Mouse (Mus musculus) forebrain, embryonic 15.5 days (tissue): ENCODE measurements around the gene Ccdc162. TPM values are rescaled to one million over a fixed set of nuclear protein-coding genes. Genes with fewer than 3 reads are reported as not detected.
A peak's percentile ranks its signal among the peaks of the same experiment; 100 is the strongest.

Experiments used
- ATAC-seq: fragments of 200-750 bp; cut with Nextera tagmentation; replicated peaks from 2 replicates; pipeline ENCODE4 v1.8.0; 2017; ENCODE audit warnings: mild to moderate bottlenecking, moderate TSS enrichment, moderate library complexity
- H3K27ac ChIP-seq: fragments of 300-500 bp; sonication (generic); replicated peaks from 2 replicates; pipeline ENCODE4 v1.5.1; 2015; ENCODE audit warnings: mild to moderate bottlenecking, inconsistent platforms
- H3K27me3 ChIP-seq: fragments of 300-500 bp; sonication (generic); 2 replicates; pipeline ENCODE4 v1.6.1; 2015; ENCODE audit warnings: inconsistent platforms
- H3K36me3 ChIP-seq: fragments of 300-500 bp; sonication (generic); 2 replicates; pipeline ENCODE4 v1.6.1; 2015; ENCODE audit warnings: mild to moderate bottlenecking, inconsistent platforms
- H3K4me1 ChIP-seq: fragments of 300-500 bp; sonication (generic); 2 replicates; pipeline ENCODE4 v1.6.1; 2015; ENCODE audit warnings: inconsistent platforms
- H3K4me2 ChIP-seq: fragments of 300-500 bp; sonication (generic); replicated peaks from 2 replicates; pipeline ENCODE4 v1.6.1; 2015; ENCODE audit warnings: mild to moderate bottlenecking, inconsistent platforms
- H3K4me3 ChIP-seq: fragments of 300-500 bp; sonication (generic); 2 replicates; pipeline ENCODE4 v1.5.1; 2015; ENCODE audit warnings: mild to moderate bottlenecking, inconsistent platforms
- H3K9ac ChIP-seq: fragments of 300-500 bp; sonication (generic); replicated peaks from 2 replicates; pipeline ENCODE4 v1.6.1; 2015; ENCODE audit warnings: mild to moderate bottlenecking, inconsistent platforms
- H3K9me3 ChIP-seq: fragments of 300-500 bp; sonication (generic); 2 replicates; pipeline ENCODE4 v1.6.1; 2016; ENCODE audit warnings: inconsistent platforms
- WGBS: fragments of 180-500 bp; shearing (Covaris S2); methylation state at CpG from one replicate; pipeline ENCODE4 v1.1.7; 2015; ENCODE audit warnings: mixed read lengths; 5-methylcytosine and 5-hydroxymethylcytosine counted together
- polyA plus RNA-seq: library from polyadenylated mRNA; unstranded; fragments of >200 nt; fragmentation: Nextera tagmentation; extraction: Ambion mirVana; gene quantifications from 2 replicates; pipeline ENCODE4 v1.2.1, GENCODE M21; 2015

Gene Ccdc162
- polyA plus RNA-seq, 1 experiment from 2014 or later, result 0.46 TPM

DNA sequence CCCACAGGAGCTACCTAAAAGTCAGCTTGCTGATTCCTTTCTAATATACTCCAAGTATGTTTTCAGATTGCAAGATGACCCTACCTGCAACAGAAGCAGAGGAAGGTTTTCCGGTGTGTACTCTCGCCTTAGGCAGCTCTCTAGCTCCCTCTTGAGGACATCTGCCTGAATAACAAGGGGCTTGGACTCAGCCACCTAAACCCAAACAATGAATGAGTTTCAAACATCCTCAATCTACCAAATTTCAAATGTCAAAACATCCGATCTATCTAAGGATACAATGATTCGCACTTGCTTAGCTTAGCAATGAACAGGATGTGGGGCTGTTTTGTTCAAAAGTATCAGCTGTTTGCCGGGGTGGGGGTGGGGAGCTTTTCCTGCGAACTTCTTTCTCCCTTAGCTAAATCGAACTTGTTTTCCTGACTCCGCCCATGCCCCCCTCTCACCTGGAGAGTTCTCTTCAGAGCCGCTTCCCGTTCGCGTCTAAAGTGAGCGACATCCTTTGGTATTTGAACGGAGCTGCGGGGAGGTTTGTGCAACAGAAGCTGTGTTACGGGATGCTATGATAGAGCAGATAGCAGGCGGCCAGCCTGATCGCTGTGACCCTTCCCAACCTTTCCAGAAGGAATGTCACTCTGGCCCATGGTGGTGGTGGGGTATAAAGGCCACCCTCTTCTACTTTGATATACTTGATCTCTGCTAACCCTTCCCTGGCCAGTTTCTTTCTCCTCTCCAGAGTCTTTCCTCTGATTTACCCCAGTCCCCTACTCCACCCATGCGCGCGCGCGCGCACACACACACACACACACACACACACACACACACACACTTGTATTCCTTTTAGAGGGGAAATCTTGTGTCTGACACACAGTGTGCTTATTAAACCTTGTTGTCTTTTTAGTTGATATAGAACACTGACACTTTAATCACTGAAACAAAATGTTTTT is 26.2 kb downstream of the Ccdc162 start:
- peak overlapping the region; percentile 70 for H3K4me2 ChIP-seq
- peak overlapping the region; percentile 43 for H3K4me3 ChIP-seq
- no peak overlapping the region for H3K27ac ChIP-seq
- H3K36me3 ChIP-seq, result no peaks in the 10 kb centered on the region
- no peaks in the 10 kb centered on the region; the same call in 1 of the 2 replicates for H3K27me3 ChIP-seq
- H3K9ac ChIP-seq, result peak overlapping the region; percentile 45
- H3K4me1 ChIP-seq, result peaks cover 5% of the 10 kb centered on the region
- 22% methylated on average over 24 of the region's 24 CpGs for WGBS
- peak; percentile 41; the same call in 1 of the 2 replicates for ATAC-seq
- H3K9me3 ChIP-seq, result no peaks in the 10 kb centered on the region

DNA sequence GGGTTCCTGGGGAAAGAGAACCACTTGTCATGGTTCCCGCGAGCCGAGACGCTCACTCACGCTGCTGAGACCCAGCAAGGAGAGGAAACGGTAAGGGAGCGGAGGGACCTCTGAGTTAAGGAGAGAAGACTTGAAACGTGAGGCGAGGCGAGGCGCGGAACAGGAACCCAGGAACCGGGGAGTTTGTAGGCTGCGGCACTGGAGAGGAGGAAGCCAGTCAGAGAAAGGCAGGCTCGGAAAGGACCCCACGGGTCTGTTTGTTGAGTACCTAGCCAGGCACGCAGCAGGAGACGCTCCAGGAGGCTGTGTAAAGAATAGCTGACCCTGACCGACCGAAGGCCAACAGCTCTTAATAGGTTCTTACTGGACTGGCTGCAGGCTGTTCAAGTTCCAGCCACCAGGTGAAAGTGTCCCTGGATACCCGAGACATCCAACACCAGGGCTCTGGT is 31.9 kb downstream of the Ccdc162 start:
- peaks cover 8% of the 10 kb centered on the region; the same call in 1 of the 2 replicates for H3K4me1 ChIP-seq
- H3K9me3 ChIP-seq, result no peaks in the 10 kb centered on the region
- WGBS, result 6% methylated on average over 21 of the region's 21 CpGs
- no peak overlapping the region for H3K4me3 ChIP-seq
- H3K9ac ChIP-seq, result no peak overlapping the region
- H3K36me3 ChIP-seq, result no peaks in the 10 kb centered on the region
- no peak overlapping the region for H3K27ac ChIP-seq
- peaks cover 13% of the 10 kb centered on the region; the same call in 1 of the 2 replicates for H3K27me3 ChIP-seq
- no peak for ATAC-seq
- H3K4me2 ChIP-seq, result no peak overlapping the region

DNA sequence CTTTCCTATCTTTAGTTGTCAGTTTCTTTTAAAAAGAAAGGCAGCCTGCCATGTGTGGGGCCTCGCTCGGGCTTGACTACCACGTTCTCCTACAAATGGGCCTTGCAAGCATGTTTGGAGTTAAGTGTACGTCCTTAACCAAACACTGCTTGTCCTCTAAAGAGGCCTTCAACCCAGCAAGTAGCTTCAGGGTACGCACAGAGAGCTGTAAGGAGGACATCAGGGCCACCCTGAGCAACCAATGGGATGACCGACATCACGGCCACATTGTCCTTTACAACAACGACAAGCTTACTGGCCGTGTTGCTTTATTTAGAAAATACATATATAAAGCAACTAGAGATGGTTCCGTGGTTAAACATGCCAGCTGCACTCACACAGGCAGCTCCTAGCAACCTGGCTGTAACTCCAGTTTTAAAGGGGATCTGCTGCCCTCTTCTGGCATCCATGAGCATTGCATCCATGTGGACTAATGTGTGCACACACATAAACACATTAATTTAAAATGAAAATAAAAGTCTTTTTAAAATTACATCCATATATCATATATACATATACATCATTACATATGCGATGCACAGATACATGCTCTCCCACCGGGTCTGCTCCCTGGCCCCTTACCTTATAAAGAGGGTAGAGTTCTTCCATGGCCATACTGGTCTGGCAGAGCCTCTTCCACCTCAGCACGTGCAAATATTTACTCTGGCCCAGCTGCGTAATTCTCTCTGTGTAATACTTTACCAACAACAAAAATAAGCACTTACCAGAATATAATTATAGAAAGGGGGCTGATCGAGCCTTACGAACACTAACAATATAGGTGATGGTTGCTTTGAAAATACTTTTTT is 33.7 kb downstream of the Ccdc162 start:
- Histone ChIP-seq H3K9me3 (no peaks in the 10 kb centered on the region), H3K4me1 (peaks cover 19% of the 10 kb centered on the region), H3K27ac (no peak overlapping the region), H3K9ac (no peak overlapping the region), H3K4me2 (no peak overlapping the region), H3K4me3 (no peak overlapping the region), H3K27me3 (peaks cover 13% of the 10 kb centered on the region; the same call in 1 of the 2 replicates), H3K36me3 (no peaks in the 10 kb centered on the region)
- ATAC-seq, result peak; percentile 69
- WGBS, result 43% methylated on average over 16 of the region's 16 CpGs

DNA sequence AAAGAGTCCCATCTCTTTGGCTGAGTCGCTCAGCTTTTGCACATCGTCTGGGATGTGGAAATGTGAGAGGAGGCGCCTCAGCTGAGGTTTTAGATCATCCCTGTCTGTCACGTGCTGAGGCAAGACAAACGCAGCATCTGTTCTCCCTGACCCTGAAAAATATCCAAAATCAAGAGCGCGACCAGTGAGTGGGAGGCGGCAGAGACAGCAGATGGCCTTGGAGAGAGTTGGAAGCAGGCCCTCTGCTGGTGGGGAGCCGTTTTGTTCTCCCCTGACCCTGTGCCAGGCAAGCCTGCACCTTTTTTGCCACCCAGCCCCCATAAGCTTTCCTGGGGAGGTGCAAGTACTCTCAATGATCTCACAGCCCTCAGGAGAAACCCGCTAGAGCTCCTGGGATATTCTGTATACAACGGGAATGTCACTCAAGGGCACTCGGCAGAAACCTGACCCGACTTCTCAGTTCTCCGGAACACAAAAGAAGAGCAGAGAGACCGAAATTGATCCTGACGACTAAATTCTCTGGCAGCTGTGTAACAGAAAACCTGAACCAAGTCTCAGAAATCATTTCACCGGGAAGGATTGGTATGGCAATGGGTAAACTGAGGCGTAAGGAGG is 37.6 kb downstream of the Ccdc162 start:
- peaks cover 22% of the 10 kb centered on the region for H3K4me1 ChIP-seq
- H3K4me3 ChIP-seq, result peak overlapping the region; percentile 24; the same call in 1 of the 2 replicates
- peak; percentile 71 for ATAC-seq
- no peaks in the 10 kb centered on the region for H3K9me3 ChIP-seq
- H3K9ac ChIP-seq, result 0 out of 2 replicates have a peak overlapping the region, but pooled peaks have one; percentile 15
- H3K27ac ChIP-seq, result peak overlapping the region; percentile 67
- WGBS, result 13% methylated on average over 18 of the region's 18 CpGs
- H3K36me3 ChIP-seq, result no peaks in the 10 kb centered on the region
- H3K4me2 ChIP-seq, result peak overlapping the region; percentile 45
- H3K27me3 ChIP-seq, result peaks cover 6% of the 10 kb centered on the region; the same call in 1 of the 2 replicates

DNA sequence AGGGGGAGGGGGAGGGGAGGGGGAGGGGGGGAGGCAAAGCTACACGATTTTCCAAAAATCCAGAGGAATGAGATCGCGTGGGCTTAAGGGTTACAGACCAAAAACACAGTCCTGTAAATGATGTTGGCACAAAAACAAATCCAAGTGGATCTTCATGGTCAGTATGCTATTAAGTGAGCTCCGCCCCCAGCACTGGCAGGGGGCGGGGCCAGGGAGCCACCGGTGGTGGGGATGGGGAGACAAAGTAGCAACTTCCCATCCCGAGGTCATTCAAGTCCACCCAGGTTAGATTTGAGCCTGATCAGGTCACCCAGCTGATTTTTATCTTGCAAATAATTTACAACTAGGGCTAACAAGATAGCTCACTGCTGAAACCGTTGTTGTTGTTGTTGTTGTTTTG is 39.0 kb downstream of the Ccdc162 start:
- Histone ChIP-seq H3K9ac (no peak overlapping the region), H3K9me3 (no peaks in the 10 kb centered on the region), H3K27ac (no peak overlapping the region), H3K36me3 (no peaks in the 10 kb centered on the region), H3K4me1 (peaks cover 19% of the 10 kb centered on the region), H3K27me3 (no peaks in the 10 kb centered on the region), H3K4me2 (no peak overlapping the region), H3K4me3 (no peak overlapping the region)
- 64% methylated on average over 8 of the region's 8 CpGs for WGBS
- no peak for ATAC-seq

DNA sequence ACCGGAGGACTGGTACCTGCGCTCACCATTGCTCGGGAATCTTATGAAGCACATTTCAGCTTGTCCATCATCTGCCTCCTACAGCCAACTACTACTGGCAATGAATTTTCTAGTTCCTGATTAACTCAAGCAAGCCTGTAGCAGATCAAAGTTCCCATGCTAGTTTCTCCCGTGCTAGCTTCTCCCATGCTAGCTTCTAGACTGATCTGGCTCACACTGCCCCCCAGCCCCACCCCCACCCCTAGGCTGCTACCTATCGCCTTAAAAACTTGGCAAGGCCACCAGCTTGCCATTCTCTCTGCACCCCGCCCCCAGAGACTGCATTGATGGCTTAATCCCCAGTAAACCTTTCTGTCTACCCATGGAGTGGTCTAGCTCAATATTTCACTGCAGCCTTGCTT is 39.8 kb downstream of the Ccdc162 start:
- ATAC-seq, result no peak
- no peak overlapping the region for H3K9ac ChIP-seq
- peaks cover 18% of the 10 kb centered on the region for H3K4me1 ChIP-seq
- H3K36me3 ChIP-seq, result no peaks in the 10 kb centered on the region
- no peak overlapping the region for H3K27ac ChIP-seq
- no peaks in the 10 kb centered on the region for H3K27me3 ChIP-seq
- H3K4me2 ChIP-seq, result no peak overlapping the region
- WGBS, result 68% methylated on average over 6 of the region's 6 CpGs
- no peak overlapping the region for H3K4me3 ChIP-seq
- H3K9me3 ChIP-seq, result no peaks in the 10 kb centered on the region

DNA sequence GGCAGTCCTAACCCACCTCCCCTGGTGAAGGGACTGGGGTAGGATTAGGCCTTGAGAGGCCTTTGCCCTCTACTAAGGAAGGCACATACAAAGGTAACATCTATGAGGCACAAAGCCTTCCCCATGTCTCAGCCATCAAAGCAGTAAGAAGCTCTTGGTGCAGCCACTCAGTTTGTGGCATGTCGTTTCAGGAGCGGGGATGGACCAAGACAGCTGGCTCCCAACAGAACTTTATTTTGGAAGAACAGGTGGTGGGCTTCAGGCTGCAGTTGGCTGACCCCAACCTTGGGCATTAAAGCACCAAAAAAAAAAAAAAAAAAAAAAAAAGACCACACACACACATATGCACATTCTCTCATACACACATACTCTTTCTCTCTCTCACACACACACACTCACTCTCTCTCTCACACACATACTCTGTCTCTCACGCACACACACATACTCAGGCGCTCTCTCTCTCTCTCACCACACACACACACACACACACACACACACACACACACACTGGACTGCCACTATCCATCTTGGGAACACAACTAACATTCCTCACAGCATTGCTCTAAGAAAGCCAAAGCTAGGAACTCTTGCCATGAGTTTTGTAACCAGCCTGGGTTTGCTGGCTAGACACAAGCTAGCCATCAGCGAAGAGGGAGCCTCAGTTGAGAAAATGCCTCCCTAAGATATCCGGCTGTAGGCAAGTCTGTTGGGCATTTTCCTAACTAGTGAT is 40.4 kb downstream of the Ccdc162 start:
- H3K9ac ChIP-seq, result no peak overlapping the region
- WGBS, result 90% methylated on average over 6 of the region's 6 CpGs
- H3K27ac ChIP-seq, result no peak overlapping the region
- H3K27me3 ChIP-seq, result no peaks in the 10 kb centered on the region
- ATAC-seq, result no peak
- H3K4me3 ChIP-seq, result no peak overlapping the region
- H3K4me1 ChIP-seq, result peaks cover 18% of the 10 kb centered on the region
- H3K36me3 ChIP-seq, result no peaks in the 10 kb centered on the region
- no peak overlapping the region for H3K4me2 ChIP-seq
- H3K9me3 ChIP-seq, result no peaks in the 10 kb centered on the region

DNA sequence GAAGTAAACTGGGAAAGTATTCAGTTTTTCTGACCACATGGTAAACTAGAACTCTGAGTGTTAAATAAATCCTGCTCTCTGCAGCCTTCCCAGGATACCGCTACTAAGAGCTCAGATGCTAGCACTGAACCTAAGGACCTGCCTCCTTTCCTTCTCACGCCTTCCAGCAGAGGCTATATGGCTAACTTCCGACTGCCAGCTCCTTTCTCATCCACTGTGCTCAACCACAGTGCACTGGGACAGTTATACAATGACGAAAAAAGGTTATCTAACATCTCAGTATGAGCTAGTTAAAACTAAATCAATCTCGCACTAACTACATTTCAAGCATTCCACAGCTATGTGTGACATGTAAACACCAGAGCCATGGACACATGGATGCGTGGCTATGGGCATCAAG is 41.2 kb downstream of the Ccdc162 start:
- H3K9ac ChIP-seq, result no peak overlapping the region

DNA sequence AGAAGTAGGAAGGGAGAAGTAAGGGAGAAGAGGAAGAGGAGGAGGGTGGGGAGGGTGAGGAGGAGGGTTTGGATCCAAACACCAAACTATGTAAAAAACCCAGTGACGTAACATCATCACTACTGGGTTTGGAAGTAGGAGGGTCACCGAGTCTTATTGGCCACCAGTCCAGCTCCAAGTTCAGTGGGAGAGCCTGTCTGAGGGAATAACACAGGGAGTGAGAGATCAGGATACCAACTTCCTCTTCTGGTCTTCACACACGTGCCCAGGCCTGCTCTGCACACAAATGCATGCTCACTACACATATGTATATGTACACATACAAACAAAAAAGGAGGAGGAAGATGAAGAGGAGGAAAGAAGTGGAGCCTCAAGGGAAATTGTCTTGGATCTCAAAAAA is 42.1 kb downstream of the Ccdc162 start:
- Histone ChIP-seq H3K27me3 (no peaks in the 10 kb centered on the region), H3K27ac (no peak overlapping the region), H3K9ac (no peak overlapping the region), H3K4me3 (no peak overlapping the region), H3K4me1 (peaks cover 18% of the 10 kb centered on the region), H3K9me3 (no peaks in the 10 kb centered on the region), H3K36me3 (no peaks in the 10 kb centered on the region), H3K4me2 (no peak overlapping the region)
- ATAC-seq, result no peak
- WGBS, result 80% methylated on average over 3 of the region's 3 CpGs

More for the DNA sequence above, 41.2 kb downstream of the Ccdc162 start:
- H3K4me2 ChIP-seq, result no peak overlapping the region
- H3K27ac ChIP-seq, result no peak overlapping the region
- H3K4me3 ChIP-seq, result no peak overlapping the region
- no peaks in the 10 kb centered on the region for H3K27me3 ChIP-seq
- H3K36me3 ChIP-seq, result no peaks in the 10 kb centered on the region
- peaks cover 18% of the 10 kb centered on the region for H3K4me1 ChIP-seq
- no peaks in the 10 kb centered on the region for H3K9me3 ChIP-seq
- 84% methylated on average over 6 of the region's 6 CpGs for WGBS
- no peak for ATAC-seq

DNA sequence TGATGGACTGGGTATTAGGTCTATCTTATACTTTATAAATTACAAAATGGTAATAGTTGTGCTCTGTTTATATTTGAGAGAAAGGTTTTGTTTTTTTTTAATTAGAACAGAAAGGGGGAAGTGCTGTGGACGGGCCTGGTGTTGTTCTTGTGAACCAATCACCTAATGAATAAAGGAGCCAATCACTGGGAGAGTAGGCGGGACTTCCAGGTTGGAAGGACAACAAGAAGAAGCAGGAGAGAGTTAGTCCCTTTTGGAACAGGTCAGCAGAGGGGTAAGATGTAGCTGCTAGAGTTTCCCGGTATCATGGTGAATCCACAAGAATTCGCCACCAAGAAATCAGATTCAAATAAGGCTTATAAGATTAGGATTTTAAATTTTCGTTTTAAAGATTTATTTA is 46.2 kb downstream of the Ccdc162 start:
- H3K36me3 ChIP-seq, result no peaks in the 10 kb centered on the region
- H3K4me2 ChIP-seq, result no peak overlapping the region
- H3K9me3 ChIP-seq, result no peaks in the 10 kb centered on the region; the same call in 1 of the 2 replicates
- H3K27me3 ChIP-seq, result no peaks in the 10 kb centered on the region
- ATAC-seq, result no peak
- no peak overlapping the region for H3K27ac ChIP-seq
- H3K9ac ChIP-seq, result no peak overlapping the region
- no peaks in the 10 kb centered on the region for H3K4me1 ChIP-seq
- WGBS, result 89% methylated on average over 5 of the region's 5 CpGs
- H3K4me3 ChIP-seq, result no peak overlapping the region

DNA sequence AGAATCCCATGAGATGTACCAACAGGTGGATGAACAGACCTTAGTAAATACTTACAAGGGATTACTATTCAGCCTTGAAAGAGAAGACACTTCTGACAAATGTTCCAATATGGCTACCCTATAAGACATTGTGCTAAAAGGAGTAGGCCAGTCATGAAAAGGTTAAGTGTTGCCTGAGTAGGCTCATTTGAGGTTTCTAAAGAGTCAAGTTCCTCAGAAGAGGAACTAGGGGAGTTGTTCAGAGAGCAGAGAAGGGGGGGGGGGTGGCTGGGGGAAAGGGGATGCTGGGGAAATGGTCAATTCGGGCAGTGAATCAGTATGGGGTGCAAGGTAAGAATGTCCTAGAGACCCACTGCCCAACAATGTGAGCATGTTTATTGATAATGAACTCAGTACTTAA is 50.9 kb downstream of the Ccdc162 start:
- ATAC-seq, result no peak
- no peak overlapping the region for H3K27ac ChIP-seq
- no peak overlapping the region for H3K4me3 ChIP-seq
- no peaks in the 10 kb centered on the region for H3K4me1 ChIP-seq
- H3K4me2 ChIP-seq, result no peak overlapping the region
- no peaks in the 10 kb centered on the region for H3K36me3 ChIP-seq
- no peaks in the 10 kb centered on the region; the same call in 1 of the 2 replicates for H3K9me3 ChIP-seq
- 75% methylated on average over 1 of the region's 1 CpGs for WGBS
- no peak overlapping the region for H3K9ac ChIP-seq
- H3K27me3 ChIP-seq, result no peaks in the 10 kb centered on the region
